In genomic region chr11:77888846-77889245, GRCm38 (mm10) we compare ENCODE assay signal across 25 mouse cellular contexts. TPM values are rescaled to one million over a fixed set of nuclear protein-coding genes. Genes with fewer than 3 reads are reported as not detected.
A peak's percentile ranks its signal among the peaks of the same experiment; 100 is the strongest.
DNase-seq lines count a peak whose midpoint lies in the region; ATAC-seq and TF ChIP-seq lines count a peak whose summit lies in the region.
"Had no signal": no experiment of that assay in that cellular context is flagged by ENCODE, and none has a peak within 500 bp of the region (broad histone marks: within the 10 kb centered on the region; RNA-seq: fewer than 3 reads in every experiment).

No protein-coding gene starts in this region.

- no peak overlapping the region for H3K4me3 ChIP-seq in hindbrain, embryonic 10.5 days
- no peak overlapping the region for H3K4me3 ChIP-seq in hindbrain, embryonic 11.5 days (ENCODE audit: low read depth, low read length)
- no peak overlapping the region for H3K4me3 ChIP-seq in neural tube, embryonic 15.5 days (replicated peaks)
- H3K4me3 ChIP-seq in bone marrow, adult 2 months (replicated peaks; ENCODE audit: control insufficient read depth, low read depth, low read length): no peak overlapping the region
- H3K4me3 ChIP-seq: heart, embryonic 15.5 days; limb, embryonic 13.5 days; liver, embryonic 15.5 days; lung, embryonic 15.5 days; megakaryocyte, embryonic 14.5 days; midbrain, embryonic 15.5 days; neural tube, embryonic 13.5 days had no signal

- H3K4me2 ChIP-seq in hindbrain, embryonic 11.5 days (replicated peaks; ENCODE audit: low read depth, low read length): no peak overlapping the region
- no peak overlapping the region for H3K4me2 ChIP-seq in neural tube, embryonic 15.5 days
- H3K4me2 ChIP-seq: heart, embryonic 15.5 days; limb, embryonic 13.5 days; liver, embryonic 15.5 days; lung, embryonic 15.5 days; midbrain, embryonic 15.5 days; neural tube, embryonic 13.5 days had no signal

- no peak for TF ChIP-seq POLR2A in bone marrow, adult 2 months (IDR thresholded peaks at IDR 0.05; ENCODE audit: borderline replicate concordance, control insufficient read depth, low read depth, low read length)

- peaks cover 90% of the 10 kb centered on the region for H3K4me1 ChIP-seq in hindbrain, embryonic 10.5 days (replicated peaks)
- H3K4me1 ChIP-seq in hindbrain, embryonic 11.5 days (replicated peaks; ENCODE audit: control insufficient read depth, insufficient read depth, low read length): peaks cover 30% of the 10 kb centered on the region
- peaks cover 71% of the 10 kb centered on the region for H3K4me1 ChIP-seq in neural tube, embryonic 15.5 days
- peaks cover 1% of the 10 kb centered on the region; the same call in 1 of the 2 replicates for H3K4me1 ChIP-seq in bone marrow, adult 2 months (ENCODE audit: control insufficient read depth, insufficient read depth, low read length)

- TF ChIP-seq CTCF in bone marrow, adult 2 months (IDR thresholded peaks at IDR 0.05; ENCODE audit: control insufficient read depth, insufficient read depth, low read length): no peak

- 88% methylated on average over 5 of the region's 5 CpGs for WGBS in hindbrain, embryonic 10.5 days
- WGBS in hindbrain, embryonic 11.5 days: 94% methylated on average over 5 of the region's 5 CpGs
- 90% methylated on average over 5 of the region's 5 CpGs for WGBS in neural tube, embryonic 15.5 days
- 76% methylated on average over 5 of the region's 5 CpGs for WGBS in bone marrow, adult 2 months

- H3K9ac ChIP-seq in hindbrain, embryonic 11.5 days (ENCODE audit: low read depth, low read length): no peak overlapping the region
- H3K9ac ChIP-seq in neural tube, embryonic 15.5 days (replicated peaks): no peak overlapping the region
- H3K9ac ChIP-seq: heart, embryonic 15.5 days; limb, embryonic 13.5 days; liver, embryonic 15.5 days; lung, embryonic 15.5 days; midbrain, embryonic 15.5 days; neural tube, embryonic 13.5 days had no signal

- H3K27ac ChIP-seq in hindbrain, embryonic 10.5 days: peak overlapping the region; percentile 56; the same call in 1 of the 2 replicates
- H3K27ac ChIP-seq in hindbrain, embryonic 11.5 days (ENCODE audit: low read depth, low read length): no peak overlapping the region
- H3K27ac ChIP-seq in neural tube, embryonic 15.5 days (replicated peaks): 0 out of 2 replicates have a peak overlapping the region, but pooled peaks have one; percentile 75
- H3K27ac ChIP-seq in bone marrow, adult 2 months (ENCODE audit: control insufficient read depth, insufficient read depth, low read depth, low read length, poor library complexity): peak overlapping the region; percentile 55; the same call in 1 of the 2 replicates
- H3K27ac ChIP-seq: heart, embryonic 15.5 days; limb, embryonic 13.5 days; liver, embryonic 15.5 days; lung, embryonic 15.5 days had no signal

- no peak for ATAC-seq in hindbrain, embryonic 11.5 days (ENCODE audit: low FRiP score)
- ATAC-seq in neural tube, embryonic 15.5 days (ENCODE audit: low FRiP score): no peak
- ATAC-seq: activated CD4-positive, CD25-positive, alpha-beta regulatory T cell, adult 4 months; inflammation-experienced regulatory T-cells, adult 6 months; midbrain, embryonic 15.5 days had no signal

- H3K27me3 ChIP-seq in hindbrain, embryonic 10.5 days (ENCODE audit: insufficient read depth, poor library complexity, severe bottlenecking): peaks cover 22% of the 10 kb centered on the region
- peaks cover 10% of the 10 kb centered on the region; the same call in 1 of the 2 replicates for H3K27me3 ChIP-seq in hindbrain, embryonic 11.5 days (ENCODE audit: control insufficient read depth, insufficient read depth, low read length)
- H3K27me3 ChIP-seq in neural tube, embryonic 15.5 days (replicated peaks): no peaks in the 10 kb centered on the region
- no peaks in the 10 kb centered on the region for H3K27me3 ChIP-seq in splenic B cell, adult 2 months (ENCODE audit: control insufficient read depth, insufficient read depth, low read length, poor library complexity, severe bottlenecking)
- H3K27me3 ChIP-seq: heart, embryonic 15.5 days; lung, embryonic 15.5 days; midbrain, embryonic 15.5 days had no signal

- H3K9me3 ChIP-seq in hindbrain, embryonic 10.5 days: no peaks in the 10 kb centered on the region
- H3K9me3 ChIP-seq in hindbrain, embryonic 11.5 days (ENCODE audit: control insufficient read depth, low read length): no peaks in the 10 kb centered on the region
- H3K9me3 ChIP-seq in neural tube, embryonic 15.5 days (replicated peaks): no peaks in the 10 kb centered on the region
- H3K9me3 ChIP-seq: heart, embryonic 15.5 days; limb, embryonic 13.5 days; liver, embryonic 15.5 days; lung, embryonic 15.5 days; megakaryocyte, embryonic 14.5 days; midbrain, embryonic 15.5 days; neural tube, embryonic 13.5 days had no signal

- no peak for DNase-seq in hindbrain, embryonic 10.5 days (ENCODE audit: low spot score)
- DNase-seq in hindbrain, embryonic 11.5 days (ENCODE audit: low spot score): no peak
- no peak for DNase-seq in neural tube, embryonic 10.5 days (ENCODE audit: extremely low spot score, low spot score)
- DNase-seq in splenic B cell, adult 2 months (ENCODE audit: low read depth, low spot score): peak; percentile 68
- no peak for DNase-seq in testis, postnatal 14 days (ENCODE audit: low spot score)
- DNase-seq: adrenal gland, adult 8-10 months; cerebellum, adult 18-20 months; cerebellum, postnatal 14 days; heart, postnatal 36 days; kidney, adult 2 months; kidney, postnatal 10 days; layer of hippocampus, postnatal 36 days; lung, postnatal 36 days; thymus, postnatal 14 days had no signal

- H3K36me3 ChIP-seq in hindbrain, embryonic 10.5 days: no peaks in the 10 kb centered on the region
- H3K36me3 ChIP-seq in hindbrain, embryonic 11.5 days (ENCODE audit: control insufficient read depth, insufficient read depth, low read length): no peaks in the 10 kb centered on the region
- no peaks in the 10 kb centered on the region for H3K36me3 ChIP-seq in neural tube, embryonic 15.5 days
- H3K36me3 ChIP-seq in splenic B cell, adult 2 months (ENCODE audit: control insufficient read depth, insufficient read depth, low read length, poor library complexity, severe bottlenecking): no peaks in the 10 kb centered on the region
- H3K36me3 ChIP-seq: heart, embryonic 15.5 days; limb, embryonic 13.5 days; liver, embryonic 15.5 days; lung, embryonic 15.5 days; midbrain, embryonic 15.5 days; neural tube, embryonic 13.5 days had no signal

RNA-seq across cellular contexts. Expression of gene Pipox, which starts 5.0 kb away (rescaled TPM):
- polyA plus RNA-seq in hindbrain, embryonic 10.5 days (2016; fragmentation: Nextera tagmentation; extraction: Ambion mirVana): 7.3 and 13.1 TPM in 2 replicates
- polyA plus RNA-seq in hindbrain, embryonic 11.5 days (2014; fragmentation: Nextera tagmentation; extraction: Ambion mirVana): 7.6 and 8.6 TPM in 2 replicates
- 5.4 and 5.5 TPM in 2 replicates for polyA plus RNA-seq in neural tube, embryonic 15.5 days (2015; fragmentation: Nextera tagmentation; extraction: Ambion mirVana)
- polyA plus RNA-seq in bone marrow, adult 2 months (2011; ENCODE audit: insufficient read depth, insufficient read length, low replicate concordance, missing spikeins): 2.8 and 3.8 TPM in 2 replicates

RNA-seq across cellular contexts. Expression of gene Sez6, which starts 41.8 kb away (rescaled TPM):
- 8.8 and 19.3 TPM in 2 replicates for polyA plus RNA-seq in hindbrain, embryonic 10.5 days (2016; fragmentation: Nextera tagmentation; extraction: Ambion mirVana)
- polyA plus RNA-seq in hindbrain, embryonic 11.5 days (2014; fragmentation: Nextera tagmentation; extraction: Ambion mirVana): 13.3 TPM in 2 replicates
- 101 and 123 TPM in 2 replicates for polyA plus RNA-seq in neural tube, embryonic 15.5 days (2015; fragmentation: Nextera tagmentation; extraction: Ambion mirVana)
- polyA plus RNA-seq in bone marrow, adult 2 months (2011; ENCODE audit: insufficient read depth, insufficient read length, low replicate concordance, missing spikeins): 0.43 and 0.67 TPM in 2 replicates
